Mouse (Mus musculus) embryonic fibroblast, embryonic 13.5 days (primary cell): ENCODE results near the gene Cc2d2b.

Source experiments
- CTCF ChIP-seq: IDR thresholded peaks from 2 replicates; pipeline ENCODE4 v1.5.1; 2011; ENCODE audit warnings: mild to moderate bottlenecking, control low read depth, low read length, moderate library complexity, borderline replicate concordance; ENCODE audit not compliant: insufficient read depth
- POLR2A ChIP-seq: IDR thresholded peaks from 2 replicates; pipeline ENCODE4 v1.6.1; 2011; ENCODE audit warnings: low read depth, mild to moderate bottlenecking, control low read depth, low read length, moderate library complexity

GRCm38 (mm10) chr19:40811840-40812239 lies 63.3 kb downstream of the Cc2d2b start:
- TF ChIP-seq POLR2A (no peak), CTCF (no peak)
